Mouse (Mus musculus) small intestine, adult 2 months (tissue): ENCODE measurements at regions not wholly inside any gene's neighbourhood (a gene's known extent, or its start where the extent isn't known, plus 50 kb on each side); places are given as distances from the start of the nearest gene placed in this dataset.
A peak's percentile ranks its signal among the peaks of the same experiment; 100 is the strongest.

Source experiments
- H3K27ac ChIP-seq: fragments of 200-500 bp; 2 replicates; pipeline ENCODE4 v1.5.1; 2012; ENCODE audit warnings: low read depth, low read length, control low read depth, inconsistent platforms; ENCODE audit not compliant: insufficient read depth
- H3K27me3 ChIP-seq: fragments of 200-500 bp; 2 replicates; pipeline ENCODE4 v1.6.1; 2012; ENCODE audit warnings: mild to moderate bottlenecking, moderate library complexity, low read length, inconsistent platforms; ENCODE audit not compliant: control insufficient read depth, insufficient read depth
- H3K36me3 ChIP-seq: fragments of 200-500 bp; 2 replicates; pipeline ENCODE4 v1.6.1; 2012; ENCODE audit warnings: mild to moderate bottlenecking, low read length, control low read depth, inconsistent platforms; ENCODE audit not compliant: control insufficient read depth, insufficient read depth
- H3K4me1 ChIP-seq: fragments of 200-500 bp; 2 replicates; pipeline ENCODE4 v1.6.1; 2012; ENCODE audit warnings: low read length, inconsistent platforms, mixed read lengths; ENCODE audit not compliant: control insufficient read depth, insufficient read depth, insufficient read length
- H3K4me3 ChIP-seq: fragments of 200-500 bp; 2 replicates; pipeline ENCODE4 v1.5.1; 2012; ENCODE audit warnings: low read depth, mild to moderate bottlenecking, control low read depth, inconsistent platforms, low read length, moderate library complexity
- CTCF ChIP-seq: fragments of 200-500 bp; IDR thresholded peaks from 2 replicates; pipeline ENCODE4 v1.5.1; 2012; ENCODE audit warnings: low read depth, mild to moderate bottlenecking, control low read depth, inconsistent platforms, low read length, moderate library complexity, mixed read lengths; ENCODE audit not compliant: insufficient replicate concordance, insufficient read length; ENCODE audit errors: extremely low read depth
- POLR2A ChIP-seq: fragments of 200-500 bp; IDR thresholded peaks from 2 replicates; pipeline ENCODE4 v1.6.1; 2012; ENCODE audit warnings: low read depth, mild to moderate bottlenecking, control low read depth, inconsistent platforms, low read length, moderate library complexity
- WGBS: fragments of 180-500 bp; shearing (Covaris S2); methylation state at CpG from one replicate; pipeline ENCODE4 v1.1.7; 2018; 5-methylcytosine and 5-hydroxymethylcytosine counted together

- Histone ChIP-seq H3K36me3 (no peaks in the 10 kb centered on the region), H3K27me3 (no peaks in the 10 kb centered on the region), H3K27ac (no peak overlapping the region), H3K4me1 (peaks cover 6% of the 10 kb centered on the region; the same call in 1 of the 2 replicates), H3K4me3 (no peak overlapping the region)
- no peak for TF ChIP-seq CTCF
- no peak for TF ChIP-seq POLR2A
- 46% methylated on average over 4 of the region's 4 CpGs for WGBS
Observed at GRCm38 (mm10) chr2:178643841-178644240, 213.5 kb downstream of the Cdh26 start.

GRCm38 (mm10) chr2:178660071-178660470 lies 229.7 kb downstream of the Cdh26 start:
- Histone ChIP-seq H3K27me3 (no peaks in the 10 kb centered on the region), H3K36me3 (no peaks in the 10 kb centered on the region), H3K27ac (no peak overlapping the region), H3K4me3 (no peak overlapping the region), H3K4me1 (peaks cover 8% of the 10 kb centered on the region; the same call in 1 of the 2 replicates)
- 26% methylated on average over 2 of the region's 2 CpGs for WGBS
- no peak for TF ChIP-seq POLR2A
- no peak for TF ChIP-seq CTCF

DNA sequence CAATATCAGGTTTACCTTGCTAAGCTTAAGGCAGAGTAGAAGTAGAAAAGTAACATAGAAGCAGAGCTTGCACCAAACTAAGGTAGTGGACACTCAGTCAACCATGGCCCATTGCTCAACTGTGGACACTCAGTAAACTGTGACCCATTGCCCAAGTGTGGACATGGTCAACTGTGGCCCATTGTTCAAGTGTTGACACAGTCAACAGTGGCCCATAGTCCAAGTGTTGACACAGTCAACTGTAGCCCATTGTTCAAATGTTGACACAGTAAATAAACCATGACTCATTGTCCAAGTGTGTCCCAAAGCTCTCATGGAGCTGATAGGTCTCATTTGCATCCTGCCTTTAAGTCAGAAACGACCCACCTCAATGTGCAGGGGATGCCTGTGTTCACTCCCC lies 232.1 kb downstream of the Cdh26 start:
- peaks cover 8% of the 10 kb centered on the region; the same call in 1 of the 2 replicates for H3K4me1 ChIP-seq
- TF ChIP-seq POLR2A (no peak), CTCF (no peak)
- WGBS, result 20% methylated on average over 1 of the region's 1 CpGs
- H3K27ac ChIP-seq, result no peak overlapping the region
- no peaks in the 10 kb centered on the region for H3K27me3 ChIP-seq
- no peak overlapping the region for H3K4me3 ChIP-seq
- H3K36me3 ChIP-seq, result no peaks in the 10 kb centered on the region

- Histone ChIP-seq H3K27me3 (no peaks in the 10 kb centered on the region), H3K4me1 (peaks cover 3% of the 10 kb centered on the region; the same call in 1 of the 2 replicates), H3K4me3 (no peak overlapping the region), H3K27ac (no peak overlapping the region), H3K36me3 (no peaks in the 10 kb centered on the region)
- no peak for TF ChIP-seq POLR2A
- peak; percentile 85; the same call in 1 of the 2 replicates for TF ChIP-seq CTCF
- 7% methylated on average over 4 of the region's 4 CpGs for WGBS
Observed at GRCm38 (mm10) chr2:178664977-178665376, 234.6 kb downstream of the Cdh26 start.

- TF ChIP-seq POLR2A, result no peak
- peak; percentile 52; the same call in 1 of the 2 replicates for TF ChIP-seq CTCF
- 11% methylated on average over 2 of the region's 2 CpGs for WGBS
- H3K4me3 ChIP-seq, result no peak overlapping the region
- H3K27me3 ChIP-seq, result no peaks in the 10 kb centered on the region
- H3K36me3 ChIP-seq, result no peaks in the 10 kb centered on the region
- no peak overlapping the region for H3K27ac ChIP-seq
- H3K4me1 ChIP-seq, result no peaks in the 10 kb centered on the region
Observed at GRCm38 (mm10) chr2:178668451-178668850, 238.1 kb downstream of the Cdh26 start.

DNA sequence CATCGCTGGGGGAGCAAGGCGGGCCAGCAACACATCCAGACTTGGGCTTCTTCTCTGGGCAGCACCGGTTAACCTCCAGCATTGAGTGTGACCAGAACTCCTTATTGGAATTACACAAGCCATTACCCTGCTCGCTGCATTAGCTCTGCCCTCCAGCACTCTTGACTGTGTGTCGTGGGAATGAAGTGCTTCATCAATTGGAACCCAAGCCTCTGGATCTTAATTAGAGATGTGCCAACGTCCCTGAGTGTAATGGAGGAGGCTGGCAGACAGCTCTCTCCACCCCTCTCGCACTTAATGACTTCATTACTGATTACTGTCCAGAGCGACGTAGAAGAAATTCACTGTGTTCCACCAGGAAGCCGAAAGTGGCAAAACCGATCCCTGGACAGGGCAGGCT lies 240.6 kb downstream of the Cdh26 start:
- no peak for TF ChIP-seq POLR2A
- TF ChIP-seq CTCF, result no peak
- 75% methylated on average over 11 of the region's 11 CpGs for WGBS
- H3K4me3 ChIP-seq, result no peak overlapping the region

DNA sequence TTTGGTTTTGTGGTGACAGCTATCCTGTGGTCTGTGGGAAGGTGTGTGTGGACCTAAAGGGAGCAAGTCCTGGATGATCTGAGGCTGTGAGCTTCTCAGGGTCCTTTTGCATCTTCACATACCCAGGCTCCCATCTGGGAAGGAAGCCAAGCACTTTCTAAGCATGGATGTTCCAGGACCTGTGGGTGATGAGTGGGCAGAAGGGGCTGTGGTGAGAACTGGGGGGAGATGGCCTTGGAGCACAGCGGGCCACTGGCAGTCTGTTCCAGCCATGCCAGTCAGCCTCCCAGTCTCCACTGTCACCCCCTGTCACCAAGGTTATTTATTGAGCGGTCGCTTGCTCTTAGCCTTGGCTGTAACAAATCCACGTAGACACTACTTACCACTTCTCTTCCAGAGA lies 243.3 kb downstream of the Cdh26 start:
- no peaks in the 10 kb centered on the region; the same call in 1 of the 2 replicates for H3K27me3 ChIP-seq
- no peak overlapping the region for H3K4me3 ChIP-seq
- no peaks in the 10 kb centered on the region for H3K36me3 ChIP-seq
- no peaks in the 10 kb centered on the region for H3K4me1 ChIP-seq
- TF ChIP-seq CTCF (no peak), POLR2A (no peak)
- 75% methylated on average over 4 of the region's 4 CpGs for WGBS
- H3K27ac ChIP-seq, result no peak overlapping the region

More for the DNA sequence above, 240.6 kb downstream of the Cdh26 start:
- no peaks in the 10 kb centered on the region for H3K4me1 ChIP-seq
- H3K36me3 ChIP-seq, result no peaks in the 10 kb centered on the region
- no peaks in the 10 kb centered on the region for H3K27me3 ChIP-seq
- no peak overlapping the region for H3K27ac ChIP-seq
